Mouse (Mus musculus) heart, adult 2 months (tissue): ENCODE results near the gene Gm49601. TPM values are rescaled to one million over a fixed set of nuclear protein-coding genes. Genes with fewer than 3 reads are reported as not detected.

ENCODE experiments used
- DNase-seq, 2 experiments: peaks; one replicate each; pipeline ENCODE4 v3.0.0; 2021
- H3K27ac ChIP-seq: fragments of 200-600 bp; 2 replicates; pipeline ENCODE4 v1.8.1; 2022
- H3K27me3 ChIP-seq: fragments of 200-500 bp; 2 replicates; pipeline ENCODE4 v1.6.1; 2012; ENCODE audit warnings: mild to moderate bottlenecking, low read length, inconsistent platforms, mixed read lengths; ENCODE audit not compliant: control insufficient read depth, insufficient read depth
- H3K36me3 ChIP-seq: fragments of 200-500 bp; 2 replicates; pipeline ENCODE4 v1.6.1; 2012; ENCODE audit warnings: low read length, inconsistent platforms; ENCODE audit not compliant: control insufficient read depth, insufficient read depth
- H3K4me1 ChIP-seq: fragments of 200-500 bp; 2 replicates; pipeline ENCODE4 v1.6.1; 2011; ENCODE audit warnings: low read length; ENCODE audit not compliant: control insufficient read depth, insufficient read depth
- H3K4me3 ChIP-seq: fragments of 200-600 bp; 2 replicates; pipeline ENCODE4 v1.8.1; 2022
- H3K79me2 ChIP-seq: fragments of 200-500 bp; replicated peaks from 2 replicates; pipeline ENCODE4 v1.6.1; 2012; ENCODE audit warnings: mild to moderate bottlenecking, inconsistent platforms, low read length, moderate library complexity, mixed read lengths; ENCODE audit not compliant: control insufficient read depth, insufficient read depth
- H3K9ac ChIP-seq: fragments of 200-500 bp; 2 replicates; pipeline ENCODE4 v1.6.1; 2012; ENCODE audit warnings: low read depth, mild to moderate bottlenecking, control low read depth, inconsistent platforms, low read length, mixed read lengths
- CTCF ChIP-seq: fragments of 200-600 bp; IDR thresholded peaks from 2 replicates; pipeline ENCODE4 v1.8.1; 2022; ENCODE audit warnings: antibody characterized with exemption, mild to moderate bottlenecking, moderate library complexity
- EP300 ChIP-seq: fragments of 200-500 bp; IDR thresholded peaks from 2 replicates; pipeline ENCODE4 v1.6.1; 2011; ENCODE audit warnings: low read depth, low read length, control low read depth; ENCODE audit not compliant: insufficient read depth
- POLR2A ChIP-seq: fragments of 200-500 bp; IDR thresholded peaks from 2 replicates; pipeline ENCODE4 v1.6.1; 2011; ENCODE audit warnings: mild to moderate bottlenecking, low read depth, low read length, control low read depth; ENCODE audit not compliant: insufficient read depth
- WGBS: fragments of 180-500 bp; shearing (Covaris S2); methylation state at CpG from one replicate; pipeline ENCODE4 v1.1.7; 2018; 5-methylcytosine and 5-hydroxymethylcytosine counted together
- intact Hi-C: fragments of 180-260 bp; cut with DNase I; formaldehyde crosslinking; loops from one replicate; pipeline ENCODE4 v1.15.1; 2025
- polyA plus RNA-seq: library from polyadenylated mRNA; depleted of rRNA; stranded (reverse); fragments of >200 nt; gene quantifications from 2 replicates; pipeline ENCODE4 v1.2.3, GENCODE M21; 2012
- total RNA-seq, 2 experiments: library from RNA; stranded (reverse); gene quantifications; 2 replicates each; pipeline ENCODE4 v1.2.3; 2021

Gene Gm49601
- total and polyA plus RNA-seq, 3 experiments = 1.1 to 3.1 (median 1.1) TPM

DNA sequence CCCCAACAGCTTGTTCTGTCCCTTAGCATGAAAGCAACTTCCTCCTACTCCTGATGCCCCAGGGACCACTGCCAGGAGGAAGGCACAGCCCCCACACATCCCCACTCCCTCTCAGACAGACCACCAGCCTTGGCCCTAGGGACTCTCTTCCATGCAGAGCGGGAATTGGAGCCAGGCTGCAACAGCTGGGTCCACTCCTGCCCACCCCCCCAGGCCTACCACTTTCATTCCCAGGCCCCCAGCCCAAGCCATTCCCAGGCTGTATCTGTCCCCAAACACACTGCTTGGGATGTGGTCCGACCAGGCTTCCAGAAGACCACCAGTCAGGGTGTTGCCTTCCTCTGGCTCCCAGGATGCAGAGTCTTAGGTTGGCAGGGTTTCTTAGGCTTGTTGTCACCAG, 17.1 kb downstream of the Gm49601 start:
- intact Hi-C loops = no loop called here

DNA sequence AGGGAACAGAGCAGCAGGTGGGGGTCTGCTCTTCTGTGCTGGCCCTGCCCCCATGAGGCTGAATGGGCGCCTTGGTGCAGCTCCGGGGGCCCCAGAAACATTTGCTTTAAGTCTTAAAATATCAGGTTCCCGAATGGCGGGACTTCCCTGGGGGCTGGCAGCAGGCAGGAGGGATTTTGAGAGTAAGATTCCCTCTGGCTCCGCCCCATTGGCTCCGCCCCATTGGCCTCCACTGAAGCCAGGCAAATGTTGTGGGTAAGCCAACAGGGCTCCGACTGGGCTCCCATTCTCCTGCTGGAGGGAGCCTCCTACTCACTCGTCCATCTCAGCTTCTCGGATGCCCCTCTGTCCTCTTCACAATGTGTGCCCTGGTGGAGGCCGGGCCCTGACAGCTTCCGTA, 18.0 kb downstream of the Gm49601 start:
- Histone ChIP-seq H3K4me1 (peaks cover 2% of the 10 kb centered on the region; the same call in 1 of the 2 replicates), H3K9ac (no peak overlapping the region), H3K4me3 (no peak overlapping the region), H3K27me3 (no peaks in the 10 kb centered on the region; the same call in 1 of the 2 replicates), H3K79me2 (no peaks in the 10 kb centered on the region), H3K36me3 (no peaks in the 10 kb centered on the region), H3K27ac (no peak overlapping the region)
- 29% methylated on average over 11 of the region's 11 CpGs for WGBS
- no peak for DNase-seq
- intact Hi-C loops = no loop called here
- no peak for TF ChIP-seq EP300
- TF ChIP-seq CTCF = no peak
- TF ChIP-seq POLR2A = no peak

More for the DNA sequence above, 17.1 kb downstream of the Gm49601 start:
- H3K27me3 ChIP-seq = no peaks in the 10 kb centered on the region; the same call in 1 of the 2 replicates
- 63% methylated on average over 2 of the region's 2 CpGs for WGBS
- H3K4me1 ChIP-seq = peaks cover 2% of the 10 kb centered on the region; the same call in 1 of the 2 replicates
- no peak overlapping the region for H3K27ac ChIP-seq
- no peak for TF ChIP-seq CTCF
- no peak for TF ChIP-seq POLR2A
- no peak for TF ChIP-seq EP300
- no peak overlapping the region for H3K9ac ChIP-seq
- no peaks in the 10 kb centered on the region for H3K36me3 ChIP-seq
- no peak overlapping the region for H3K4me3 ChIP-seq
- no peaks in the 10 kb centered on the region for H3K79me2 ChIP-seq
- DNase-seq = no peak

DNA sequence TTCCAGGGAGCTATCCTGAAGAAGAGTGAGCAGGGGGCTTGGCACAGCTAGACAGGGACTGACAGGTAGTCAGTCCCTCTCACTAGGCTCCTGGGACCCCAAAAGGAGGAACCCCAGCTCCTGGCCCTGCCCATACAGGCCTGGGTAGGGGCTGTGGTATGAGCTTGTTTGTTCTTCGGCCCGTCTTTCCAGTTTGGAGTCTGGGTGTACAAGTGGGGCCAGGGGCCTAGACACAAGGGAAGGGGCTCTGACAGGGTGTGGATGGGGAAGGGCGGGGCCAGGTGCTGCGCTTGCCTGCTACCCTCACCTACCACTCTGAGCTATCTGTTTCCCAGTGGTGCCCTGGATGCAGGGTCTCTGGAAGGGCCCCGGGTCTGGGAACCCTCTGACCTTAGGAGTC, 20.5 kb downstream of the Gm49601 start:
- no peaks in the 10 kb centered on the region for H3K36me3 ChIP-seq
- intact Hi-C loops = no loop called here
- WGBS = 93% methylated on average over 5 of the region's 5 CpGs
- DNase-seq = no peak
- no peak for TF ChIP-seq POLR2A
- TF ChIP-seq EP300 = no peak
- no peak for TF ChIP-seq CTCF
- H3K79me2 ChIP-seq = no peaks in the 10 kb centered on the region
- no peak overlapping the region for H3K4me3 ChIP-seq
- no peak overlapping the region for H3K27ac ChIP-seq
- H3K9ac ChIP-seq = no peak overlapping the region
- peaks cover 2% of the 10 kb centered on the region; the same call in 1 of the 2 replicates for H3K4me1 ChIP-seq
- no peaks in the 10 kb centered on the region for H3K27me3 ChIP-seq

DNA sequence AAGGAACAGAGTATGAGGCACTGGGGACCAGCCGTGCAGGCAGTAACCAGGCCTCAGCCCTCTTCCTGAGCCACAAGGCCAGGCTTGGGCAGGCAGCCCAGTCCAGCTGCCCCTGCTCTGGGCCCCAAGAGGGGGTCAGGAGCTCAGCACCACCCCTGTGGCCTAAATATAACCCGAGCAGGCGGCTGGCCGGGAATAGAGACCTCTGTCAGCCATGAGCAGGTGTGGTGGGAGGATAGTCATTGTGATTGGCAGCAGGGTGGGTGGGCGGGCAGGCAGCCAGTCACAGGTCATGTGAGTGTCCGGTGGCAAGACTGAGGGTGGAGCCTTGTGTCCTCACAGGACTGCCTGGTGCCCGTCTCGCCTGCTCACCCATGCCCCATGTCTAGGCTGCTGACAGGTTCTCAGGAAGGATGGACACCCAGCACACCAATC, 21.9 kb downstream of the Gm49601 start:
- no peaks in the 10 kb centered on the region for H3K79me2 ChIP-seq
- H3K27me3 ChIP-seq = no peaks in the 10 kb centered on the region
- peaks cover 2% of the 10 kb centered on the region; the same call in 1 of the 2 replicates for H3K4me1 ChIP-seq
- TF ChIP-seq CTCF (no peak), POLR2A (no peak), EP300 (no peak)
- intact Hi-C loops = no loop called here
- peak overlapping the region; percentile 73 for H3K27ac ChIP-seq
- WGBS = 37% methylated on average over 8 of the region's 8 CpGs
- no peak overlapping the region for H3K4me3 ChIP-seq
- peak; percentile 70 to 75 for DNase-seq
- no peaks in the 10 kb centered on the region for H3K36me3 ChIP-seq
- H3K9ac ChIP-seq = no peak overlapping the region

DNA sequence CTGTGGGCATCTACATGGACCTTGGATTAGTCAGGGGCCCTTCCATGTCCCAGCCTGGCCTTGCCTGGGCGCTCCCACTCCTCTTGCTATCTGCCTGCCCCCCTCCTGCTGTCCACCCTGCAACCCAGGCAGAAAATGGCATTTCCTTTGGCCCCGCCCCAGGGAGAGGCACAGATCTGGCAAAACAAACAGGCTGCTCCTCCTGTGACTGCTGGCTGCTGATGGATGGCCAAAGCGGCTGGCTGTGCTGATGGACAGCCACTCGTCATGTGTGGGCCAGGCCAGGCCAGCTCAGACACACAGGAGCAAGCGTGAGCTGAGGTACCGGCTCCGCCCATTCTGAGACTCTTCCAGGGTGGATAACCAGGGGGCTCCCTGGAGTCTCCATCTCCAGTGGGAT, 24.8 kb downstream of the Gm49601 start:
- peaks cover 2% of the 10 kb centered on the region; the same call in 1 of the 2 replicates for H3K4me1 ChIP-seq
- H3K79me2 ChIP-seq = no peaks in the 10 kb centered on the region
- H3K36me3 ChIP-seq = no peaks in the 10 kb centered on the region
- no peak overlapping the region for H3K27ac ChIP-seq
- no peak for DNase-seq
- H3K27me3 ChIP-seq = no peaks in the 10 kb centered on the region
- H3K9ac ChIP-seq = no peak overlapping the region
- TF ChIP-seq POLR2A (no peak), CTCF (no peak), EP300 (no peak)
- H3K4me3 ChIP-seq = no peak overlapping the region
- intact Hi-C loops = no loop called here
- 76% methylated on average over 7 of the region's 7 CpGs for whole genome bisulfite sequencing

DNA sequence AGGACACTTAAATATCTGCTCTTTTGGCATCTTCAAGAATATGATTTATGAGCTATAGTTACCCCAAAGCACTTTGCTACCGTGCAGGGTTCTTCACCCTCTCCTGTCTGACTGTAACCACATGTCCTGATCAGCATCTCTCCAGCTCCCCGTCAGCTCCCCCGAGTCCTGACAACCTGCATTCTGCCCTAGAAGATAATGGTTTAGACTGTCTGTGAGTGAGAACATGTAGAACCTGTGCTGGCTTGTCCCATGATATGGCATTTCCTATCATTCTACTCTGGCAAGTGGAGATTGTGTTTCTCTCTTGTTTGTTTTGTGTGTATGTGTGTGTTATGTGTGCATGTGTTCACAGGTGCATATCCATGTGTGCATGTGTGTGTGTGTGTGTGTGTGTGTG, 28.2 kb downstream of the Gm49601 start:
- H3K4me3 ChIP-seq = no peak overlapping the region
- intact Hi-C loops = no loop called here
- TF ChIP-seq POLR2A = no peak
- no peak for TF ChIP-seq CTCF
- TF ChIP-seq EP300 = no peak

More for the DNA sequence above, 28.2 kb downstream of the Gm49601 start:
- Histone ChIP-seq H3K27me3 (no peaks in the 10 kb centered on the region), H3K36me3 (no peaks in the 10 kb centered on the region), H3K79me2 (no peaks in the 10 kb centered on the region), H3K4me1 (no peaks in the 10 kb centered on the region), H3K9ac (no peak overlapping the region), H3K27ac (no peak overlapping the region)
- 69% methylated on average over 3 of the region's 3 CpGs for WGBS
- DNase-seq = no peak
